Mouse (Mus musculus) kidney, adult 10 weeks (tissue): ENCODE data around the gene Blmh. TPM values are rescaled to one million over a fixed set of nuclear protein-coding genes. Genes with fewer than 3 reads are reported as not detected.

ENCODE experiments used
- polyA plus RNA-seq: library from polyadenylated mRNA; stranded (reverse); fragments of 350-450 nt; fragmentation: Illumina TruSeq; extraction: RNeasy Lipid Tissue Mini Kit (QIAGEN cat#74804); gene quantifications from one replicate; pipeline ENCODE4 v1.2.3, GENCODE M21; 2014; ENCODE audit warnings: low read depth, low replicate concordance

Gene Blmh
- polyA plus RNA-seq = 229 TPM

DNA sequence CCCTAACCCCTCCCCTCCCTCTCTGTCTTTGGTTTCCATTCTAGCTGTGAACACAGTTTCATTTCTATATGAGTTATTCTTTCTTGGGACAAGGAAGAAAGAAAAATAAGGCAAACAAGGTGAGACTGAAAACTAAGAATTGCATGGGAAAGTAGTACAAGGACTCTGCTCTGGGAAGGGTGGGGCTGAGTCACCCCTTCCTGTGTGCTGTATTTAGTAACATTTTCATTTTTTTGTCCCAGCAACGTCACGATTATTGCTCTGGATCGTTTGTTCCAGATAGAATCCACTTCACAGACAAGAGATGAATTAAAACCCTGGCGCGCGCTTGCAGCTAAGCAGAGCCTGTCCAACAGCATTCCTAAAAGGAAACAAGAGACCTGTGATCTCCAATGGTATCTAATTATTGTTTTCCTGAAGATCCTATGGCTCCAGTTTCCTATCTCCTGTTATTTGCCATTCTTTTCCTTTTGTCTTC lies at the start of gene Blmh:
Gene Blmh, plus strand, starts transcription at position 51 of the 478 bp plus-strand sequence.

DNA sequence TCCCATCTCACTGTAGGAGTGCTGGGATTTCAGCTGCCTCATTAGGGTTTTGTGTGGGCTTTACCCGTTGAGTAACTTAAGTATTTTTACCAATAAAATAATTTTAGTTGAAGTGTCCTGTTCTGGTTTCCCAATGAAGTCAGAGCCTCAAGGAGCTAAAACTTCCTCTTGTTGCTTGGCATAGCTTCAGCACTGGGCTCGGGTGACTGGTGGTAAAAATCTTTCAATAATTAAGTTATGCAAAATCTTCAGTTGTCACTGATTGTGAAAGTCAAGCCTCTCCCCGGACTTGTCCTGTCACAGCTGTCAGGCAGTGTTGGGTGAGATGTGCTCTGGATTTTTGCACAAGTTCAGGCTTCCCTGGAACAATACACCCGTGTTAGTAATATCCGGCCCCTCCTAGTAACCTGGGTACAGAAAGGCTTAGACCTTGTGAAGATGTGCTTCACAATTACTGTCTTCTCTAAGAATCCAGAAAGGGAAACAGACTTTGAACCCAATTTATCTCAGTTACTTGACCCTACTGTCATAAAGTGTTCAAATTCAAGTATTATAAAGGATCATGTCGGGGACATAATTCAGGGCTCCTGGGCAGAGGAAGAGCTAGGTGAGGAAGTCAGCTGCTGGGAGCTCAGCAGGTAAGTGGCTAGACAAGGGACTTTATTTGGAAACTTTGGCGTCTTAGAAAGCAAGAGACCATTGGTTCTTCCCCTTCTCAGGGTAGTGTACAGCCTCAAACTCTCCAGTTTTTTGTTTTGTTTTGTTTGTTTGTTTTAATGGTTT lies 22.8 kb upstream of the Blmh start, which contains the start of gene Tmigd1:
Gene Tmigd1, plus strand, starts transcription at position 581 of the 783 bp plus-strand sequence.

DNA sequence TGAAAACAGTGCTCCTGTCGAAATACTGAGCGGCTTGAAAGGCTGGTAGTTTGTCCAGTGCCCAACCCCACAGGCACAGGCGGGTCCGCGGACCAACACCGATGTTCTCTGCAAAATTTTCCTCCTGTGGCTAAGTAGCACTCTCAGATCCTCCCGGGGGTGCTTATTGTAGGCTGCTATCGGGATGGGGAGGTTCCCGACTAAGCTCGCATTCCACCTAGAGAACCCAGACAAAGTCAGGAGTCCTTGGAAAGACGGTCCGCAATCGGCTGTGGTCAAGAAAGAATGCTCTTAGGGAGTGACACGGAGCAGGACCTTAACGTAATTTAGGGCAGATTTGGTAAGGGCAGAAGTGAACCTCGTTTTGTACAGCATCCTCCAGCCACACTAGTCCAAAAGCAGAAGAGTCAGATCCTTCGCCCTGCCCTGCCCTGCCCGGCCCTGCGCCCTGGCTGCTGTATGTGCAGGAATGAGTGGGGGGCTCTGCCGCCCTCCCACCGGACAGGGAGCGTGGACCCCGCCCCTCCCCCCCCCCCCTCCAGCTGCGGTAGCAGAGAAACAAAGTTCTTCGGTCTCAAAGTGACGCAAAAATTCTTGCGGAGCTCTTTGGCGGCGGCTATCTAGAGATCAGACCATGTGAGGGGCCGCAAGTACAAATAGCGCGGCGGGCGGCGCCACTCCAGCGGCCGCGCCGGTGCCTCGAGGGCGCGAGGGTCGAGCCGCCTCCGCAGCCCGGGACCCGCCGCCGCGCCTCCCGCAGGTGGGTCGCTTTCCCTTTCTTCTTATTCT lies 73.5 kb downstream of the Blmh start, which contains the start of gene Slc6a4:
Gene Slc6a4, plus strand, starts transcription at position 688 of the 789 bp plus-strand sequence.

Other genes starting within 250 kb of the Blmh start
- gene Trarg1, start 245.0 kb upstream of the Blmh start, polyA plus RNA-seq = not detected
- gene Gosr1, start 161.2 kb upstream of the Blmh start, polyA plus RNA-seq = 34.2 TPM
- 117 TPM for gene Cpd, start 77.8 kb upstream of the Blmh start, polyA plus RNA-seq
- 322 TPM for gene Tmigd1, start 22.6 kb upstream of the Blmh start, polyA plus RNA-seq
- gene Slc6a4, start 73.8 kb downstream of the Blmh start, polyA plus RNA-seq = 6.3 TPM
- 23.9 TPM for gene Nsrp1, start 153.6 kb downstream of the Blmh start, polyA plus RNA-seq